Mouse (Mus musculus) hindbrain, embryonic 10.5 days (tissue): Measurements from ENCODE around the gene Trnau1ap. TPM values are rescaled to one million over a fixed set of nuclear protein-coding genes. Genes with fewer than 3 reads are reported as not detected.

Experiments used
- DNase-seq: peaks from one replicate; pipeline ENCODE4 v3.0.0-alpha.2; 2017; ENCODE audit warnings: low spot score
- H3K27ac ChIP-seq: fragments of 300-500 bp; sonication (generic); 2 replicates; pipeline ENCODE4 v1.5.1; 2016; ENCODE audit warnings: mild to moderate bottlenecking, moderate library complexity
- H3K27me3 ChIP-seq: fragments of 300-500 bp; sonication (generic); 2 replicates; pipeline ENCODE4 v1.6.1; 2016; ENCODE audit warnings: mild to moderate bottlenecking; ENCODE audit not compliant: poor library complexity, insufficient read depth, severe bottlenecking
- H3K36me3 ChIP-seq: fragments of 300-500 bp; sonication (generic); 2 replicates; pipeline ENCODE4 v1.6.1; 2016; ENCODE audit warnings: mild to moderate bottlenecking, moderate library complexity
- H3K4me1 ChIP-seq: fragments of 300-500 bp; sonication (generic); replicated peaks from 2 replicates; pipeline ENCODE4 v1.6.1; 2016; ENCODE audit warnings: mild to moderate bottlenecking
- H3K4me3 ChIP-seq: fragments of 300-500 bp; sonication (generic); 2 replicates; pipeline ENCODE4 v1.5.1; 2016; ENCODE audit warnings: mild to moderate bottlenecking, moderate library complexity
- H3K9me3 ChIP-seq: fragments of 300-500 bp; sonication (generic); 2 replicates; pipeline ENCODE4 v1.6.1; 2016; ENCODE audit warnings: mild to moderate bottlenecking, moderate library complexity
- WGBS: fragments of 180-500 bp; shearing (Covaris S2); methylation state at CpG from one replicate; pipeline ENCODE4 v1.1.7; 2016; 5-methylcytosine and 5-hydroxymethylcytosine counted together
- polyA plus RNA-seq: library from polyadenylated mRNA; unstranded; fragments of >200 nt; fragmentation: Nextera tagmentation; extraction: Ambion mirVana; gene quantifications from 2 replicates; pipeline ENCODE4 v1.2.1, GENCODE M21; 2016

Trnau1ap gene
- polyA plus RNA-seq, 1 experiment from 2014 or later, result 91.5 TPM

DNA sequence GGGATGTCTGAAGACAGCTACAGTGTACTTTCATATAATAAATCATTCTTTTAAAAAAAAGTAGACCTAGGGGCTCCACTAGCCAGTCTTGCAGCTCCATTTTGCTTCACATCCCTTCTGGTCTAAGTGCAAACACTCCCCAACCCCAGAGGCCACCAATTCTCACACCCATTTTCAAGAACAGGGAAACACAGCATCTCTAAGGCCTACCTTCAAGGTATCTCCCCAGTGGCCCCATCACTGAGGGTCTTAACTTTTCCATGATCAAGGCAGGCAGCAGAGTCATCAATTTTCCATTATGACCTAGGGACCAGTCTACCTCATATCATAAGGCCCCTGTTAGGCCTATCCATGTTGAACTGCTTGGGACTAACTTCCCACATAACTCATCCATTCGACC is 22.1 kb upstream of the Trnau1ap start:
- WGBS, result 40% methylated on average over 1 of the region's 1 CpGs
- no peak overlapping the region for H3K27ac ChIP-seq
- H3K9me3 ChIP-seq, result no peaks in the 10 kb centered on the region
- H3K27me3 ChIP-seq, result no peaks in the 10 kb centered on the region
- no peak for DNase-seq
- peaks cover 32% of the 10 kb centered on the region for H3K36me3 ChIP-seq
- H3K4me3 ChIP-seq, result peak overlapping the region; percentile 80
- peaks cover 22% of the 10 kb centered on the region for H3K4me1 ChIP-seq

DNA sequence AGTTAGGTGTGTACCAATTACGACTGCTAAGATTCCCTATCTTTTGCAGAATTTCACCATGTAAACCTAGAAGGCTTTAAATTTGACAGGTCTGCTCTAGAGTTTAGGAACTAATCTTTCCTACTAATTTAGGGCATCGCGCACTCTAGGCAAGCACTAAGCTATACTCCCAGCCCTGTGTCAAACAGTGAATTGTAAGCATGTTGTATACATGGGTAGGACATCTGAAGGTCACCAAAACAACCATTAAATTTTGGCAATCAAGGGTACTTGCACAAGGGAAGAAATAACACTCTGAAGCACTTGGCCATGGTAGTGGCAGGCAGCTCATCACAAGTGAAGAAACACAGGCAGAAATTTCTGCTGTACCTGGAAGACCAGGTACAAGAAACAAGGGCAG is 21.5 kb upstream of the Trnau1ap start:
- Histone ChIP-seq H3K27me3 (no peaks in the 10 kb centered on the region), H3K4me3 (0 out of 2 replicates have a peak overlapping the region, but pooled peaks have one; percentile 80), H3K36me3 (peaks cover 27% of the 10 kb centered on the region), H3K27ac (no peak overlapping the region), H3K9me3 (no peaks in the 10 kb centered on the region), H3K4me1 (peaks cover 22% of the 10 kb centered on the region)
- DNase-seq, result no peak
- 60% methylated on average over 3 of the region's 3 CpGs for WGBS

- H3K36me3 ChIP-seq, result peaks cover 27% of the 10 kb centered on the region; the same call in 1 of the 2 replicates
- WGBS, result 29% methylated on average over 2 of the region's 2 CpGs
- H3K4me3 ChIP-seq, result no peak overlapping the region
- no peaks in the 10 kb centered on the region for H3K9me3 ChIP-seq
- no peaks in the 10 kb centered on the region for H3K27me3 ChIP-seq
- no peak overlapping the region for H3K27ac ChIP-seq
- peaks cover 22% of the 10 kb centered on the region for H3K4me1 ChIP-seq
- DNase-seq, result no peak
Observed at GRCm38 (mm10) chr4:132350123-132350740, 20.9 kb upstream of the Trnau1ap start.

DNA sequence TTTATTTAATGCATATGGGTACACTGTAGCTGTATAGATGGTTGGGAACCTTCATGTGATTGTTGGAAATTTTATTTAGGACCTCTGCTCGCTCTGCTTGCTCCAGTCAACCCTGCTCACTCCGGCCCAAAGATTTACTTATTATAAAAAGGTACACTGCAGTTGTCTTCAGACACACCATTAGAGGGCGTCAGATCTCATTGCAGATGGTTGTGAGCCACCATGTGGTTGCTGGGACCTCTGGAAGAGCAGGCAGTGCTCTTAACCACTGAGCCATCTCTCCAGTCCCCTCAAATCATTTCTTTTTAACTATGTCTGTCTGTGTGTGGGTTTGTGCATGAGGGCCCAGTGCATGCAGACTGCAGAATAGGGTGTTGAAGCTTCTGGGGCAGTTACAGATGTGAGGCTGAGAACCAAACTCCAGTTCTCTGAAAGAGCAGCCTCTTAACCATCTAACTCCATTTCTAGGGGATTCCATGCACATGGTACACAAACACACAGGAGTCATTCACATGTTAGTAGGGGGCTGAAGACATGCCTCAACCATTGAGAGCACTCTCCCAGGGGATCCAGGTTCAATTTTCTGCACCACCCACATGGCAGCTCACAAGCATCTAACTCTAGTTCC is 20.3 kb upstream of the Trnau1ap start:
- Histone ChIP-seq H3K36me3 (peaks cover 27% of the 10 kb centered on the region; the same call in 1 of the 2 replicates), H3K27ac (no peak overlapping the region), H3K4me1 (peaks cover 26% of the 10 kb centered on the region), H3K9me3 (no peaks in the 10 kb centered on the region), H3K27me3 (no peaks in the 10 kb centered on the region), H3K4me3 (no peak overlapping the region)
- 56% methylated on average over 3 of the region's 3 CpGs for WGBS
- no peak for DNase-seq

DNA sequence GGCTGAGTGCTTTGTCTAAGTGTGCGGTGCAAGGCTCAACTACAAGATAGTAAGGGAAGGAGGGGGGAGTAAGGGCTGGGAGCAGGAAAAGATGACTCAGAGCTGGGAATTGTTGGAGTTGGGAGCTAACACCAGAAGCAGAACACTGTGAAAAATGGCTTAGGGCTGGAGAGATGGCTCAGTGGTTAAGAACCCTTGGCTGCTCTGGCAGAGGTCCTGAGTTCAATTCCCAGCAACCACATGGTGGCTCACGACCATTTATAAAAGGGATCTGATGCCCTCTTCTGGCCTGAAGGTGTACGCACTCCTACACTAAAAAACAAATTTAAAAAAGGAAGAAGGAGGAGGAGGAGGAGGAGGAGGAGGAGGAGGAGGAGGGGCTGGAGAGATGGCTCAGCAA is 17.3 kb upstream of the Trnau1ap start:
- WGBS, result 56% methylated on average over 3 of the region's 3 CpGs
- Histone ChIP-seq H3K9me3 (no peaks in the 10 kb centered on the region), H3K4me3 (no peak overlapping the region), H3K4me1 (peaks cover 39% of the 10 kb centered on the region), H3K27ac (no peak overlapping the region), H3K27me3 (no peaks in the 10 kb centered on the region), H3K36me3 (peaks cover 36% of the 10 kb centered on the region)
- no peak for DNase-seq

- H3K36me3 ChIP-seq, result peaks cover 36% of the 10 kb centered on the region
- H3K4me1 ChIP-seq, result peaks cover 35% of the 10 kb centered on the region
- no peak overlapping the region for H3K27ac ChIP-seq
- H3K4me3 ChIP-seq, result no peak overlapping the region
- no peaks in the 10 kb centered on the region for H3K9me3 ChIP-seq
- no peak for DNase-seq
- WGBS, result 87% methylated on average over 4 of the region's 4 CpGs
- no peaks in the 10 kb centered on the region for H3K27me3 ChIP-seq
Observed at GRCm38 (mm10) chr4:132346261-132346660, 16.9 kb upstream of the Trnau1ap start.

DNA sequence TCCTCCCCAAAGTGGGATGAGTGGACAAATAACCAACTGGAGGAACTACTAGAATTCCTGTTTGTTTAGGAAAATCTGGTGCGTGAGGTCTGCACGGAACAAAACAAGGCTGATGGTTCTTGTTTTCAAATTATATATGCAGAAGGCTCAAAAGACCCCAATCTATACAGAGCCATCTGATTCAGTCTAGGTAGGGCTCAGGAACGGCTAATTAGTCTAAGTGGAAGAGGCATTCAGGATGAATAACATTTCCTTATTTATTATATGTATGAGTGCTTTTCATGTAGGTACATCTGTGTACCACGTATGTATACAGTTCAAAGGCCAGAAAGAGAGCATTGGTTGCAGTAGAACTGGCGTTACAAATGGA is 16.5 kb upstream of the Trnau1ap start:
- peak overlapping the region; percentile 97 for H3K4me3 ChIP-seq
- WGBS, result 50% methylated on average over 5 of the region's 5 CpGs
- peaks cover 35% of the 10 kb centered on the region for H3K4me1 ChIP-seq
- H3K36me3 ChIP-seq, result peaks cover 34% of the 10 kb centered on the region
- peak overlapping the region; percentile 96 for H3K27ac ChIP-seq
- H3K27me3 ChIP-seq, result no peaks in the 10 kb centered on the region
- no peak for DNase-seq
- no peaks in the 10 kb centered on the region for H3K9me3 ChIP-seq

DNA sequence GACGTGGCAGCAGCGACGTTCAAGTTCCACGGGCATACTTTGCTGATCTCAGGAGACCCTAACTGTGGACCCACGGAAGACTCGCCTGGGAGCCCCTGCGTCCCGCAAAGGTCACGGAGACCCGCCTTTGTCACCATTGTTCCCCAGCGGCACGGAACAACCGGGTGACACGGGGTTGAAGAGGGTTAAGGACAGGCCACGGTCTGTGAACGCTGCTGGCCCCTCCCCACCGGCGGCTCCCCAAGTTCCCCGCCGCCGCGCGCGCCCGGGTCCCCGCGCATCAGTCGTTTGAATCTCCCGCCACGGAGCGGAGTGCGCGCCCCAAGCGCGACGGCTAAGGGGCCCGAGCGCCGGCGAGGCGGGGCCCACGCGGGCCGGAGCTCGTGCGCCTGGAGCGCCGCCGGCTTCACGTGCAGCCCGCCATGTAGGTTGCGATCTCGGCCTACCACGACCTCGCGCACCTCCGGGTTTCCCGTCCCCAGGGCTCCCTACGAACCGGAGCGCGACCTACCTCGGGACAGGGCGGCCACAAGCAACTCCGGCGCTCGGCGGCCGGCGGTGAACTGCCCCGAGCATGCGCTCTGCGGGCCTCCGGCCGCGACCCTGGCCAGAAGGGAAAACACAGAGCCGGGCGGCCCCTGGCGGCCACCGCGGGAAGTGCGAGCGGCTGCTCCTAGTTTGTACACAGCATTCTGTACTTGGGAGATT is 16.0 kb upstream of the Trnau1ap start:
- Histone ChIP-seq H3K4me1 (peaks cover 35% of the 10 kb centered on the region), H3K4me3 (peak overlapping the region; percentile 97), H3K27me3 (no peaks in the 10 kb centered on the region), H3K27ac (peak overlapping the region; percentile 96), H3K36me3 (peaks cover 34% of the 10 kb centered on the region), H3K9me3 (no peaks in the 10 kb centered on the region)
- DNase-seq, result peak; percentile 96
- WGBS, result under 1% methylated on average over 83 of the region's 83 CpGs

GRCm38 (mm10) chr4:132344403-132345134 is 15.2 kb upstream of the Trnau1ap start:
- peak; percentile 53 for DNase-seq
- H3K27me3 ChIP-seq, result no peaks in the 10 kb centered on the region
- H3K9me3 ChIP-seq, result no peaks in the 10 kb centered on the region
- H3K4me3 ChIP-seq, result peak overlapping the region; percentile 97
- 12% methylated on average over 13 of the region's 13 CpGs for WGBS
- peaks cover 37% of the 10 kb centered on the region for H3K36me3 ChIP-seq
- H3K27ac ChIP-seq, result peak overlapping the region; percentile 96
- H3K4me1 ChIP-seq, result peaks cover 35% of the 10 kb centered on the region

DNA sequence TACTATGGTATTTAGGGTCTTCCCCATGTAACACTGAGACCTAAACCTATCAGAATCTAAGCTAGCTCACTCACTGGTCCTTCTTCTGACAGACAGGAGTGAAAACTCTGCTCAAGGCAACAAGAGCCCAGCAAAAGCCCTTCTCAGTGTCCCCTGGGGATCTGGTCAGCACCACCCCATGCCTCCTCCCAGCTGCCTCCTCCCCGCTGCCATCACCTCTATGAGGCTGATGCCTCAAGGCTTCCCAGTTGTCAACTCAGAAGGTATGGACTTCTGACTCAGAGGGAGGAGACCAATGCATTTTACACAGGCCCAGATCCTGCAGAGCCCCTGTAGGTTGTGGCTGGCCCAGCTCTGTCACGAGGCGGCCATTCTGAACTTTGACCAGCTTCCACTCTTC is 12.1 kb upstream of the Trnau1ap start:
- peaks cover 64% of the 10 kb centered on the region for H3K36me3 ChIP-seq
- DNase-seq, result no peak
- no peak overlapping the region for H3K27ac ChIP-seq
- H3K4me3 ChIP-seq, result no peak overlapping the region
- H3K4me1 ChIP-seq, result peaks cover 29% of the 10 kb centered on the region
- no peaks in the 10 kb centered on the region for H3K27me3 ChIP-seq
- H3K9me3 ChIP-seq, result no peaks in the 10 kb centered on the region
- 78% methylated on average over 3 of the region's 3 CpGs for WGBS

GRCm38 (mm10) chr4:132338943-132339342 is 9.6 kb upstream of the Trnau1ap start:
- H3K36me3 ChIP-seq, result peaks cover 89% of the 10 kb centered on the region

DNA sequence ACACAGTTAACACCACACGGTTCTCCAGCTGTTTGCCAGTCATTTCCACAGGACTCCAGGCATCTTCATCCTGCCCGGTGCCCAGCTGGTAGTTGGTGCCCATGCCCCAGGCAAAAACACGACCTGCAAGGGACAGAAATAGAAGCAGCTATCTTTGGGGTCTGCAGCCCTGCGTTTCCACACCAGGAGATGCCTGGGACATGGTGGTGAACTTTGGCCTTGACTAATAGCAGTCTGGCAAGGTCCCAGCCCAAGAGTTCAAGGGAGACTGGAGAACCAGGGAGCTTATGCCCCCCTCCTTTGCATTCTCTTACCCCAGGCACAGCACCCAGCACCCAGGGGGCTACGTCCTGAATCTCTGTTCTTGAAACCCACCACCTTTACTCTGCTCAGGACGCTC is 3.5 kb upstream of the Trnau1ap start:
- Histone ChIP-seq H3K27me3 (no peaks in the 10 kb centered on the region), H3K4me1 (peaks cover 21% of the 10 kb centered on the region), H3K9me3 (no peaks in the 10 kb centered on the region), H3K36me3 (peaks cover 77% of the 10 kb centered on the region), H3K4me3 (no peak overlapping the region), H3K27ac (no peak overlapping the region)
- 89% methylated on average over 6 of the region's 6 CpGs for WGBS
- no peak for DNase-seq

More at GRCm38 (mm10) chr4:132338943-132339342, 9.6 kb upstream of the Trnau1ap start:
- H3K9me3 ChIP-seq, result no peaks in the 10 kb centered on the region
- H3K27ac ChIP-seq, result no peak overlapping the region
- no peak for DNase-seq
- H3K27me3 ChIP-seq, result no peaks in the 10 kb centered on the region
- no peak overlapping the region for H3K4me3 ChIP-seq
- WGBS, result 94% methylated on average over 13 of the region's 13 CpGs
- peaks cover 19% of the 10 kb centered on the region for H3K4me1 ChIP-seq
